Mouse (Mus musculus) common myeloid progenitor, adult 5-6 weeks (primary cell): ENCODE results near the gene Scarf1. TPM values are rescaled to one million over a fixed set of nuclear protein-coding genes. Genes with fewer than 3 reads are reported as not detected.
A peak's percentile ranks its signal among the peaks of the same experiment; 100 is the strongest.
"Not testable (repeated sequence)": the region's sequence is repeated elsewhere in the genome, so short reads cannot be mapped to it uniquely, and the experiment has no call there.

Experiments
- ATAC-seq: replicated peaks from 2 replicates; pipeline ENCODE4 v1.8.0; 2016; ENCODE audit warnings: low read depth, mild to moderate bottlenecking, moderate TSS enrichment, inconsistent platforms; ENCODE audit not compliant: poor library complexity, severe bottlenecking
- total RNA-seq: library from RNA; stranded (forward); fragments of 200-1000, 187-1606 nt; gene quantifications from 2 replicates; pipeline ENCODE4 v1.2.3, GENCODE M21; 2017

Scarf1 gene
- total RNA-seq, 1 experiment from 2014 or later, result 1.8 TPM

GRCm38 (mm10) chr11:75534286-75535033 lies 21.1 kb downstream of the Scarf1 start:
- no peak for ATAC-seq

GRCm38 (mm10) chr11:75535106-75535795 lies 21.9 kb downstream of the Scarf1 start:
- no peak for ATAC-seq

DNA sequence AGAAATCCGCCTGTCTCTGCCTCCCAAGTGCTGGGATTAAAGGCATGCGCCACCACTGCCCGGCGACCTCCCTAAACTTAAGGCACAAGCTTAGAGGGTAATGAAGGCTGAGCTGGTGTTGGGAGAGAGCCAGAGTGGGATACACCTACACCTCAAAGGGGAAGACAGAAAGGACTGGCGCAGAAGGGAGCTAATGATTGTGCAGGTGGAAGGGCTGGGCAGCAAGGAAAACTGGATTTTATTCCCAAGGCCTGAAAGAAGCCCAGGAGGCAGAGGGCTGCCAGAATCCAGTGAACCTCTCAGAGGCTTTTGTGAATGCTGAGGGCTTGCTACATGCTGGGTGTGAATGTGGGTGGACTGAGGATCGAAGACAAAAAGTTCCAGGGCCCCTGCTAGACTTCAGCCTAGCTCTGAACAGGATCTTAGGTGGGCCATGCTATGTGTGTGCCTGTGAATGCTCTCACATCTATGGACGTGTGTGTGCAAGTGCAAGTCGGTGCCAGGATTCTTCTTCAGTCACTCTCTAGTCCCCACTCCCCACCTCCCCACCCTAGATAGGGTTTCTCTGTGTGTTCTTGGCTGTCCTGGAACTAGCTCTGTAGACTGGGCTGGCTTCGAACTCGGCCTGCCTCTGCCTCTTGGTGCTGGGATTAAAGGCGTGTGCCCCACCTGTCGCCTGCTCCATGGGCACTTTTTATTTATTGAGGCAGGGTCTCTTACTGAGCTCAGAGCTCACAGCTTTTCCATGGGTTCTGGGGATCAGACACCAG lies 23.1 kb downstream of the Scarf1 start:
- ATAC-seq, result no peak

- no peak for ATAC-seq
Observed at GRCm38 (mm10) chr11:75537025-75537414, 23.7 kb downstream of the Scarf1 start.

DNA sequence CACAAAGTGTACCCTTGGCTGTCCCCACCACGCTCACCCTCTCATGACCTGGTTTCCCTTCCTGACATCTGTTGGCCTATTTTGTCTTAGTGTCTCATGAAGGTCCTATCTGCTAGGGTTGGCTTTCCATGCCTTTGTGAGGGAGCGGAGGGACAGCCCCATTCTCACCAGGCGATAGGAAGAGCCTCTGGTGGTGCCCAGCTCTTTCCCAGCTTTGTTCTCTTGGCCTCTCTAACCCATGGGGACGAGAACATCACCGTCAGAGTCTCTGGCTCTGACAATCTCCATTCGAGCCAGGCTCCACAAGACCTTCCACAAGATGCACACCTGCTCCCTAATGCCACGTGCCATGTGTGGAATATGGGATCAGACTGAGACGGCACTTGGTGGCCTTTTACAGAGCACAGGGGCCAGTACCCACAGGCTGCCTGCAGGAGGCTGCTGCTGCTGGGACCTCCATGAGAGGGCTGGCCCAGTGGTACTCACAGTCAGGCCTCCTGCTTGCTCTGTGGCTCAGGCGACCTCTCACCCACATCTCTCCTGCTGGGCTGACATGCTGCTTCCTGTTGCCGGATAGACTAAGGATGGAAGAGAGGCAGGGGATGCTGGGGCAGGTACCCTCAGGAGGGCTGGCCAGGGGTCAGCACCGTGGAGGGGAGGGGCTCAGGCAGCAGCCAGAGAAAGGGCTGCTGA lies 24.3 kb downstream of the Scarf1 start:
- no peak for ATAC-seq

DNA sequence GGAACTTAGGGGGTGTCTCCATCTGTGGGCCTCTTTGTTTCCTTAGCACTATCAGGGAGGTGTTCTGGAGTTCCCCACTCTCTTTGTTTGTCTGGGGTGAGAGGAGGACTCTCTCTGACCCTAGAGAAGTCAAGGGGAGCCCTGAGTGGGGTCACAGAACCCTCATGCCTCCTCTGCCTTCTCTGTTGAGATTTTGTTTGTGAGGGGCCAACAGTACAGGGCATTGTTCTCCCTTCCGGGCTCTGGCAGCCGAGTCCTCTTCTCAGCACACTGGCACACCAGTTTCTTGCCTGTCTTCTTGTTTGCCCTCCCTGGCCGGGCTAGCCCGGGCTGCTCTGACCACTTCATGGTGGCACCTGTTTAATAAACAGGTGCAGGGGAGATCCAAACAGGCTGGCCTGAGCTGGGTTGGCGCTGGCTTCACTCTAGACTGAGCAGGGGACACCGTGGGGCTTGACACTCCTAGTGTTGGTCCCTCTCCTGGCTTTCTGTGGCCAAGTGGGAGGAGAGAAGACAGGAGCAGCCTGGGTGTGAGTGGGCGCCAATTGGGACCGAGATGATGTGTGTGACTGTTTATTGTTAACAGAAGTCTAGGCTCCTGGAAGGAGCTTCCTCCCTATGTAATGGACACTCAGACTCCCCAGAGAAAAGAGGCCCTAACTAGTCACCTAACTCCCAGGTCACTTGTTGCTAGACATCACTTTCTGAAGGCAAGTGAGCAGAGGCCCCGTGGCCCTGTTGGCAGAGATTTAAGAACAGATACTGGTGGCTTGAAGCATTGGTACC lies 25.0 kb downstream of the Scarf1 start:
- no peak for ATAC-seq

DNA sequence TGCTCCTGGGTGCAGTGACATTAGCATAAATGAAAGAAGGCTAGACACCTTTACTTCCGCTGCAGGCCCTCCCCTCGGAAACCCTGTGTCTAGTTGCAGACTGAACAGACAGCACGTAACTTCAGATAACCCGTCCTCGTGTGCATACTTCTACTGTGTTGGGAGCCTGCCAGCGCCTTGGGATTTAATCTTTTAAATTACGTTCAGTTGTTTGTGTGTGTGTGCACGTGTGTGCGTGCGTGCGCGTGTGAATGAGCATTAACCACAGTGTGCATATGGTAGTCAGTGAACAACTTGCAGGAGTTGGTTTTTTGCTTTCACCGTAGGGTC lies 25.6 kb downstream of the Scarf1 start:
- no peak for ATAC-seq

DNA sequence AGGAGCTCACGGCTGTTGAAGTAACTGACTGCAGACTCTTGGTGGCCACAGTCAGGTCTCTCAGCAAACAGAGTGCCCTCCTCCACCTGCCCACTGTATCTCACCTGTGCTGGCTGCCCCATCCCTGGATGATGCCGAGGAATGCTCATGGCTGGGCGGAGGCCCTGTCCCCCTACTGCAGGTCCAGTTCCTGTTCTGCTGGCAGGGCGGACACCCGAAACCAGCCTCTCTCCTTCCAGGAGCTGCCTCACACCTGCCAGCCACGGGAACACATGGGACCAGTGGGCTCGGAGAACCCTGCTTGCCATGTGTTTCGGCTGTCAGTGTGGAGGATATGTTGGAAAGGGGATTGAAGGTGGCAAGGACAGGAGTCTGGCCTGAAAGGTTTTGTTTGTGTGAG lies 26.9 kb downstream of the Scarf1 start:
- ATAC-seq, result no peak

- peak; percentile 84 for ATAC-seq
Observed at GRCm38 (mm10) chr11:75540710-75541581, 27.6 kb downstream of the Scarf1 start.

DNA sequence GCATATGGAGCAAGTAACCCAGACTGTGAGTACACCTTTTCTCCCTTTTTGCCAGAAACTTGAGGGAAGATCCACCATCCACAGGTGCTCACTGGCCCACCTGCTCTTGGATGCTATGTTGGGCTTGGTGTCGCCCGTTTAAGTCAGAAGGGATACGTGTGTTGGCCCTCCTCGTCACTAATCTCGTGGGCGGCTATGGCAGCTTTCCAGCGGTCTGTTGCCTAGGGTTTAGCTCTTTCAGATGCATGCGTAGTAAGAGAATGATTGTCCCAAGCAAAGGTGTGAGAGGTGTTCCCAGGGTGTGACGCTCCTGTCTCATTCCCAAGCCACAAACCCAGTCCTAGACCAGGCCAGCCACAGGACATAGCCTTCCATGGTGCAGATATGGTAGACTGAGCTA lies 31.4 kb downstream of the Scarf1 start:
- no peak for ATAC-seq

- no peak for ATAC-seq
Observed at GRCm38 (mm10) chr11:75546057-75546456, 32.7 kb downstream of the Scarf1 start.

GRCm38 (mm10) chr11:75549658-75550111 lies 36.3 kb downstream of the Scarf1 start:
- ATAC-seq, result no peak

- ATAC-seq, result no peak
Observed at GRCm38 (mm10) chr11:75550200-75550946, 37.0 kb downstream of the Scarf1 start.

GRCm38 (mm10) chr11:75551321-75551720 lies 38.0 kb downstream of the Scarf1 start:
- ATAC-seq, result no peak

- ATAC-seq, result no peak
Observed at GRCm38 (mm10) chr11:75551961-75552441, 38.7 kb downstream of the Scarf1 start.

DNA sequence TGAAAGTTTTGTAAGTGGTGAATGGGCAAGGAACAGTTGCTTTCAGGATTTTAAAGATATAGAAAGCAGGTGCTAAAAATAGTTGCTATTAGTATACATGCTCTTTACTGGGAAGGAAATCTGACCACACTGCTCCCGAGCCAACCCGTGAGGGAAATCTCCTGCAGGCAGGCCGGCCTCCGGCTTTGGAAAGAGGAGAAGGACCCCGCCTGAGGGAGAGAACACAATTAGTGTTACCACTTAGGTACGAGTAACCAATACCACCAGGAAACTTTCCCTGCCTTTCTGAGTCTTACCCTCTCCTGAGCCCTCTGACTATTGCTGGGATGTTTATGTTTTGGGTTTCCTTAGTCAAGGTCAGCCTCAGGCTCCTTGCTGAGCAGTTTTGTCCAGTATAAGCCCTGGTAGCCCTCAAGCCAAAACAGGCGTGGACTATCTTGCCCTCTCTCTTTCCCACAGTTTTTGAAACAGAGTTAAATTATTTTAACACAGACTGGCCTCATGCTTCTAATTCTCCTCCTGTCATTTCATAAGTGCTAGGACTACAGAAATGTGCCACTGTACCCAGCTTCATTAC lies 39.7 kb downstream of the Scarf1 start:
- no peak for ATAC-seq

DNA sequence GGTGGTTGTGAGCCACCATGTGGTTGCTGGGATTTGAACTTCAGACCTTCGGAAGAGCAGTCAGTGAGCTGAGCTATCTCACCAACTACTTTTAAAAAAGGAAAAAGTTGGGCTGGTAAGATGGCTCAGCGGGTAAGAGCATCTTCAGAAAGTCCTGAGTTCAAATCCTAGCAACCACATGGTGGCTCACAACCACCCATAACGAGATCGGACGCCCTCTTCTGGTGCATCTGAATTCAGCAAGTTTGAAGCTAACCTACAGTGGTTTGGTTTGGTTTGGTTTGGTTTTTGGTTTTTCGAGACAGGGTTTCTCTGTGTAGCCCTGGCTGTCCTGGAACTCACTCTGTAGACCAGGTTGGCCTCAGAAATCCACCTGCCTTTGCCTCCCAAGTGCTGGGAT lies 42.7 kb downstream of the Scarf1 start:
- not testable (repeated sequence) for ATAC-seq

DNA sequence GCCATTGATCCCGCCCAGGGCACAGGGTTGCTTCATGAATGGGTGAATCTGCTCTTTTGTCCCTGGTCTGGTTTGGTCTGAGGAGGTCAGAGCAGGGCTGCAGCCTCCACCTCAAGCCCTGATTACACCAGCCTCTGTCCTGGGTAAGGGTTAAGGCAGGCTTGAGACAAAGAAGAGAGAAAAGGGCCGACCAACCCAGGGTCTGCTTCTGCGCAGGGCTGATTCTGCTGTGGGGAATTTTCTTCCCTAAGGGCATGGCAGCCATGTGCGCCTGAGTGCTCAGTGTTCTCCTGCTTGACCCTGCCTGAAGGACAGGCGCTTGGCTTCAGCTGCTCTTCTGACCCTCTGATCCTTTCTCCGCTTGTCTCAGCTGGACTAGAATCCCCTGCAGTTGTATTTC lies 43.8 kb downstream of the Scarf1 start:
- ATAC-seq, result no peak
